Mouse (Mus musculus): ENCODE measurements around the gene Cbfa2t3. TPM values are rescaled to one million over a fixed set of nuclear protein-coding genes. Genes with fewer than 3 reads are reported as not detected.

The Cbfa2t3 gene
- total RNA-seq, 2 experiments from 2014 or later, result 18.5 to 25.3 TPM

DNA sequence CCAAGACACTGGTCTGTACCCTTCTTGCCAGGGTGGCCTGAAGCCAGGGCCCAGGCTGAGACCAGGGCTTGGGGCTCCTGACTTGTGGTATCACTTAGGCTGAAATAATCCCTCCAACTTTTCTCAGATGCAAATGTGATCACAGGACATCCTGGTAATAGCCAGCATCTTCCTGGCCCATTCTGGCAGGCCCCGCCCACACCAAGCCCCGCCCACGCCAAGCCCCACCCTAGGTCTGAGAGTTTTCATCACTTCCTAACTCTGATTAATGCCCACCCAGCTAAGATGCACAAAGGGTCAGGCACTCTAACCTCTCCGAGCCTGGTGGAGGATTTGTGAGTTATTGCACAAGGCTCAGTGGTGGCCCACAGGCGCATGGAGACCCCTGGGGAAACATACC lies 78.5 kb downstream of the Cbfa2t3 start:
- DNase-seq (ENCODE audit: low spot score), result no peak
- intact Hi-C loops (cut with DNase I), result loop anchor here (5.0 kb wide), 1 partner anchor 42 kb away; no protein-coding TSS in a partner anchor

DNA sequence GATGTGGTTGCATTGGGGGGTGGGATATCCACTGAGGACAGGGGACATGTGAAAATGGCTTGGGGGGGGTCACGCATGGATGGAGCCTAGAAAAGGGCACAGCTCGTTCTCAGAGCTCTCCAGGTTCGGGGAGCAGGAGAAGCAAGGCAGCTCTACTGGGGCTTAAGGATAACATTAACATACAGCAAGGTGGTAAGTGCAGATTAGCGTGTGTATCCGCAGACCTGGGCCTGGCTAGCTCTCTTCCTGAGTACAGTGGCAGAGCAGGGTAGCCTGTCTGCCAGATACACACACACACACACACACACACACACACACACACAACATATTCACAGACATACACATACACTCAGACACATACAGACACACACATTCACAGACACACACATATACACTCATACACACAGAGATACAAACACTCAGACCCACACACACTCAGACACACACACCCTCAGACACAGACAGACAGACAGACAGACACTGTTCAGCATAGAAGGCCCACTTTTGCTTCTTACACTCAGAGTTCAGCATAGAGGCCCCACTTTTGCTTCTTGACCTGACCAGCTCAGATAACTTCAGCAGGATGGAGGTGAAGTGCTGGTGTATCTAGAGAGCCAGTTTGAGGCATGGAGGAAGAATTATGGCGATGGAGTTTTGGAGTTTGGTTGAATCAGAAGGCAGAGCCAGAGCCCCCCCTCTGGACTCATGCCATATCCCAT lies 80.1 kb downstream of the Cbfa2t3 start:
- no peak for DNase-seq (ENCODE audit: low spot score)
- intact Hi-C loops (cut with DNase I), result loop anchor here (1.0 to 5.0 kb wide), 3 partner anchors 60 to 211 kb away; no protein-coding TSS in a partner anchor

- intact Hi-C loops (cut with DNase I), result loop anchor here (1.0 to 5.0 kb wide), 3 partner anchors 61 to 212 kb away; no protein-coding TSS in a partner anchor
- peak; percentile 51 for DNase-seq (ENCODE audit: low spot score)
These were observed 80.9 kb downstream of the Cbfa2t3 start for GRCm38 (mm10) chr8:122617947-122618546.

GRCm38 (mm10) chr8:122616181-122616905 lies 82.6 kb downstream of the Cbfa2t3 start:
- DNase-seq (ENCODE audit: low spot score), result peak; percentile 47
- intact Hi-C loops (cut with DNase I), result loop anchor here (5.0 kb wide), 1 partner anchor 196 kb away; no protein-coding TSS in a partner anchor

GRCm38 (mm10) chr8:122611295-122612133 lies 87.4 kb downstream of the Cbfa2t3 start, which contains the start of the genes Galns and Trappc2l:
Galns (minus strand) TSS chr8:122611463.
Trappc2l (plus strand) TSS chr8:122611640.
- intact Hi-C loops (cut with DNase I), result loop anchor here (5.0 kb wide), 1 partner anchor 109 kb away; no protein-coding TSS in a partner anchor

GRCm38 (mm10) chr8:122610612-122611277 lies 88.2 kb downstream of the Cbfa2t3 start:
- intact Hi-C loops (cut with DNase I), result loop anchor here (5.0 kb wide), 1 partner anchor 108 kb away; no protein-coding TSS in a partner anchor

More at GRCm38 (mm10) chr8:122611295-122612133, 87.4 kb downstream of the Cbfa2t3 start, which contains the start of the genes Galns and Trappc2l:
- peak; percentile 90 for DNase-seq (ENCODE audit: low spot score)

GRCm38 (mm10) chr8:122610209-122610608 lies 88.7 kb downstream of the Cbfa2t3 start:
- intact Hi-C loops (cut with DNase I), result loop anchor here (5.0 kb wide), 1 partner anchor 108 kb away; no protein-coding TSS in a partner anchor
- no peak for DNase-seq (ENCODE audit: low spot score)

More at GRCm38 (mm10) chr8:122610612-122611277, 88.2 kb downstream of the Cbfa2t3 start:
- DNase-seq (ENCODE audit: low spot score), result no peak

- no peak for DNase-seq (ENCODE audit: low spot score)
- intact Hi-C loops (cut with DNase I), result no loop called here
These were observed 92.1 kb downstream of the Cbfa2t3 start for GRCm38 (mm10) chr8:122606810-122607209.

GRCm38 (mm10) chr8:122605367-122605766 lies 93.5 kb downstream of the Cbfa2t3 start:
- intact Hi-C loops (cut with DNase I), result no loop called here
- no peak for DNase-seq (ENCODE audit: low spot score)

- no peak for DNase-seq (ENCODE audit: low spot score)
These were observed 94.3 kb downstream of the Cbfa2t3 start for GRCm38 (mm10) chr8:122604640-122605039.

DNA sequence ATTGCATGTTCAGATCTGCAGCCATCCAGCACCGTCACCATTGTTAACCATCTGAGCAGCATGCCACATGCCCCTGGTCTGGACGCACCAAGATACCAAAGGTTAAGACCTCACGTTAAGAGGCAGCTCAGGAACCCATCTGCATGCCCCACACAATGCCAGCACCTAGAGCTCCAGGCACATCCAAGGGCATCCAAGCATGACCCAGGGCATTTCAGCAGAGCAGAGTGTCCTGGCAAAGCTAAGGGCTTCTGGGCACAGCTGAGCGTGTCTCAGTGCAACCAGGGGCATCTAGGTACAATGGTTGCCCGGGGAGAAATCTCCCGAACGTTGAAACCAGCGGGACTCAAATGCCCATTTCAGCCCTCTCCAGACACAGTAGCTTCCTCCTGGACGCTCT lies 98.2 kb downstream of the Cbfa2t3 start:
- intact Hi-C loops (cut with DNase I), result no loop called here
- no peak for DNase-seq (ENCODE audit: low spot score)

More at GRCm38 (mm10) chr8:122604640-122605039, 94.3 kb downstream of the Cbfa2t3 start:
- intact Hi-C loops (cut with DNase I), result no loop called here

GRCm38 (mm10) chr8:122596031-122596430 lies 102.9 kb downstream of the Cbfa2t3 start:
- DNase-seq (ENCODE audit: low spot score), result no peak
- intact Hi-C loops (cut with DNase I), result no loop called here

DNA sequence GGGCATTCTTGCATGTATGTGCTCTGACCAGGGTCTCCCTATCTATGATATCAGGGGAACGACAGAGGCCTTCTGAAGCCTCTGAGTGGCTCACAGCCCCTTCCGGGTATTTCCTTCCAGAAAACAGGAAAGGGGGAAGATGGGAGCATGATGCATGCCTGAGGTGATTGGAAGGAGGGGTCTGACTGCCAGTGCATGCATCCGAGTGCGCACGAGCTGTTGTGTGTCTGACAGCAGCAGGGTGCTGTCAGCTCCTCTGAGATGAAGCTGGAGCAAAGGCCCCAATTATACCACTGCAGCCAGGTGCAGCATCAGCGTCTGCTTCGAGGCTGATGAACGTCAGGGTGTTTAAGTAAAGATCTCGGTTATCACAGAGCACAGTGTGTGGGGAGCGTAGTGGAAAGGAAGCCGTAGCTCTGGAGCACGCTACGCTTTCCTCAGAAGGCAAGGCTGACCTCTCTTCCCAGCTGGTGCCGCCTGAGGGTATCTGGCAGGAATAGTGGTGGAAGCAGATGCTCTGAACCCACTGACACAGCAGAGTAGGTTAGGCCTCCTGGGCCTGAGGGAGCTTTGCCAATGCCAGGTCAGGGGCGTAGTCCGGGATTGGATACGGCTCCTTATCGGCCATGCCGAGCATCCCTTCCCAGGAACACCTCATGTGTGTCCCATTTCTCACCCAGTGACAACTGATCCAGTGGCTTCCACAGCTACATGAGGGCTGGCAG lies 105.0 kb downstream of the Cbfa2t3 start:
- no peak for DNase-seq (ENCODE audit: low spot score)
- intact Hi-C loops (cut with DNase I), result no loop called here

- intact Hi-C loops (cut with DNase I), result no loop called here
- DNase-seq (ENCODE audit: low spot score), result no peak
These were observed 105.7 kb downstream of the Cbfa2t3 start for GRCm38 (mm10) chr8:122593240-122593639.

GRCm38 (mm10) chr8:122586749-122587148 lies 112.2 kb downstream of the Cbfa2t3 start:
- intact Hi-C loops (cut with DNase I), result no loop called here
- DNase-seq (ENCODE audit: low spot score), result no peak

DNA sequence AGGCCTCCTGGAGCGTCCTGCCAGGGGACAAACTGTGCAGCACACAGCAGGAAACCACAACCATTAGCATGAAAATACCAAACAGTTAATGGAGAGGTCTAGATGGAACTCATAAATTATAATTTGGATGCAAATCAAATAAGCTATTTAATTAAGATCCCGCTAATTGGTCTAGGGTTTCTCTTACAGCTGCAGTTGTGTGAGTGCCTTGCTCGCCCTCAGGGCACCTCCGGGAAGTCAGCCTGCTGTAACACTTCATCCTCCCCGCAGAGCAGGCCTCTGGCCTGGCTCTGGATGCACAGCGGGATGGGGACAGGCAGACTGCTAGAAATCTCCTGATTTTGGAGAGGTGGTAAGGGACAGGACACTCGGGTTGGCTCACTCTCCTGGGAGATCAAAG lies 112.7 kb downstream of the Cbfa2t3 start:
- intact Hi-C loops (cut with DNase I), result no loop called here

GRCm38 (mm10) chr8:122585411-122585891 lies 113.5 kb downstream of the Cbfa2t3 start:
- intact Hi-C loops (cut with DNase I), result no loop called here
- DNase-seq (ENCODE audit: low spot score), result no peak

More for the DNA sequence above, 112.7 kb downstream of the Cbfa2t3 start:
- DNase-seq (ENCODE audit: low spot score), result no peak

GRCm38 (mm10) chr8:122584981-122585380 lies 113.9 kb downstream of the Cbfa2t3 start:
- intact Hi-C loops (cut with DNase I), result no loop called here
- DNase-seq (ENCODE audit: low spot score), result no peak

Measured in heart, postnatal 25 days (tissue).